Mouse (Mus musculus) olfactory bulb, adult 2 months (tissue): ENCODE data around the gene Kif3c.

Experiments
- CTCF ChIP-seq: fragments of 200-500 bp; IDR thresholded peaks from 2 replicates; pipeline ENCODE4 v1.5.1; 2012; ENCODE audit warnings: low read depth, mild to moderate bottlenecking, low read length, moderate library complexity; ENCODE audit not compliant: insufficient read depth
- POLR2A ChIP-seq: fragments of 200-500 bp; IDR thresholded peaks from 2 replicates; pipeline ENCODE4 v1.6.1; 2012; ENCODE audit warnings: mild to moderate bottlenecking, low read depth, low read length, moderate library complexity; ENCODE audit not compliant: insufficient read depth

GRCm38 (mm10) chr12:3377190-3377589 lies 12.3 kb downstream of the Kif3c start:
- TF ChIP-seq CTCF: no peak
- no peak for TF ChIP-seq POLR2A
